Mouse (Mus musculus): ENCODE measurements around the gene Uap1.

DNA sequence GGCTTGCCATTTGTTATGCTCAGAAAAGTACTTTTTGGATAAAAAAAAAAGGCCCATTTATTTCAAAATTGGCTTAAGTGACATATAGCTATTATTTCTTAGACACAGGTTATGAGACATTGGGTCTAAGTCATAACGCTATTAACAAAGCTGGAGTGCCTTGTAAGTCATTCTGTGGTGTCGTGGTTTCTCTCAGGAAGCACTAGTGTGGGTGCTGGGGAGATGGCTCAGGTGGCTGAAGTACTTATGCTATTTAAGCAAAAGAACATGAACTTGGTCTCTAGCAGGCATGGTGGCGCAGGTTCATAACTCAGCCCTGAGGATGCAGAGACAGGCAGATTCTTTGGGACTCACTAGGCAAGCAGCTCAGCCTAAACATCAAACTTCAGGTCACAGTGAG, 10.4 kb upstream of the Uap1 start:
- no peak for TF ChIP-seq POLR2A (IDR thresholded peaks at IDR 0.05; ENCODE audit: borderline replicate concordance, extremely low read depth, insufficient read depth, insufficient read length, poor library complexity, severe bottlenecking)
- no peak for TF ChIP-seq CTCF (IDR thresholded peaks at IDR 0.05; ENCODE audit: borderline replicate concordance, extremely low read depth, insufficient read depth, insufficient read length)

Data from brain, embryonic 14.5 days (tissue).